Mouse (Mus musculus) liver, adult 2 months (tissue): Measurements from ENCODE around the gene Olfr1032.

Experiments used
- CTCF ChIP-seq: fragments of 200-500 bp; IDR thresholded peaks from 2 replicates; pipeline ENCODE4 v1.5.1; 2011; ENCODE audit warnings: low read depth, low read length, control low read depth
- POLR2A ChIP-seq: fragments of 200-500 bp; IDR thresholded peaks from 2 replicates; pipeline ENCODE4 v1.6.1; 2011; ENCODE audit warnings: low read length, control low read depth; ENCODE audit not compliant: insufficient read depth; ENCODE audit errors: extremely low read depth

GRCm38 (mm10) chr2:85990004-85990403 is 15.3 kb upstream of the Olfr1032 start, which contains the start of gene Olfr1031:
- TF ChIP-seq POLR2A (no peak), CTCF (no peak)
